Mouse (Mus musculus) forebrain, embryonic 10.5 days (tissue): ENCODE measurements around the gene Ccdc34. TPM values are rescaled to one million over a fixed set of nuclear protein-coding genes. Genes with fewer than 3 reads are reported as not detected.

ENCODE experiments used
- DNase-seq: peaks from one replicate; pipeline ENCODE4 v3.0.0-alpha.2; 2017; ENCODE audit warnings: low spot score; ENCODE audit errors: extremely low spot score
- H3K27ac ChIP-seq: fragments of 300-500 bp; sonication (generic); 2 replicates; pipeline ENCODE4 v1.5.1; 2016; ENCODE audit warnings: mild to moderate bottlenecking
- H3K27me3 ChIP-seq: fragments of 300-500 bp; sonication (generic); 2 replicates; pipeline ENCODE4 v1.6.1; 2016; ENCODE audit warnings: mild to moderate bottlenecking; ENCODE audit not compliant: poor library complexity, severe bottlenecking
- H3K36me3 ChIP-seq: fragments of 300-500 bp; sonication (generic); replicated peaks from 2 replicates; pipeline ENCODE4 v1.6.1; 2016; ENCODE audit warnings: mild to moderate bottlenecking, moderate library complexity
- H3K4me1 ChIP-seq: fragments of 300-500 bp; sonication (generic); 2 replicates; pipeline ENCODE4 v1.6.1; 2016
- H3K4me3 ChIP-seq: fragments of 300-500 bp; sonication (generic); 2 replicates; pipeline ENCODE4 v1.5.1; 2016; ENCODE audit warnings: mild to moderate bottlenecking, moderate library complexity
- H3K9me3 ChIP-seq: fragments of 300-500 bp; sonication (generic); 2 replicates; pipeline ENCODE4 v1.6.1; 2016; ENCODE audit warnings: mild to moderate bottlenecking, moderate library complexity
- WGBS: fragments of 180-500 bp; shearing (Covaris S2); methylation state at CpG from one replicate; pipeline ENCODE4 v1.1.7; 2016; 5-methylcytosine and 5-hydroxymethylcytosine counted together
- polyA plus RNA-seq: library from polyadenylated mRNA; unstranded; fragments of >200 nt; fragmentation: Nextera tagmentation; extraction: Ambion mirVana; gene quantifications from 2 replicates; pipeline ENCODE4 v1.2.1, GENCODE M21; 2016

Gene Ccdc34
- polyA plus RNA-seq, result 58.9 and 63.7 TPM in 2 replicates

GRCm38 (mm10) chr2:110017616-110018505, at the start of gene Ccdc34:
TSS of gene Ccdc34 (plus strand) at chr2:110017817.
- peak; percentile 92 for DNase-seq
- WGBS, result under 1% methylated on average over 55 of the region's 55 CpGs
- Histone ChIP-seq H3K36me3 (peaks cover 33% of the 10 kb centered on the region), H3K9me3 (no peaks in the 10 kb centered on the region), H3K4me3 (peak within 1 kb of the TSS; percentile 80), H3K27ac (peak within 1 kb of the TSS; percentile 98), H3K27me3 (no peaks in the 10 kb centered on the region), H3K4me1 (peaks cover 26% of the 10 kb centered on the region)

GRCm38 (mm10) chr2:109969381-109969780, 48.2 kb upstream of the Ccdc34 start:
- WGBS, result 88% methylated on average over 3 of the region's 3 CpGs
- no peak overlapping the region for H3K4me3 ChIP-seq

GRCm38 (mm10) chr2:109969926-109970532, 47.6 kb upstream of the Ccdc34 start:
- no peaks in the 10 kb centered on the region for H3K9me3 ChIP-seq
- H3K4me1 ChIP-seq, result peaks cover 14% of the 10 kb centered on the region
- H3K4me3 ChIP-seq, result no peak overlapping the region
- H3K36me3 ChIP-seq, result no peaks in the 10 kb centered on the region
- no peak overlapping the region for H3K27ac ChIP-seq
- no peak for DNase-seq
- WGBS, result 81% methylated on average over 10 of the region's 10 CpGs
- peaks cover 35% of the 10 kb centered on the region for H3K27me3 ChIP-seq

More at GRCm38 (mm10) chr2:109969381-109969780, 48.2 kb upstream of the Ccdc34 start:
- Histone ChIP-seq H3K4me1 (peaks cover 14% of the 10 kb centered on the region), H3K27me3 (peaks cover 40% of the 10 kb centered on the region), H3K36me3 (no peaks in the 10 kb centered on the region), H3K27ac (no peak overlapping the region), H3K9me3 (no peaks in the 10 kb centered on the region)
- DNase-seq, result no peak

GRCm38 (mm10) chr2:109970744-109971410, 46.7 kb upstream of the Ccdc34 start:
- H3K36me3 ChIP-seq, result 0 out of 2 replicates have a peak, but pooled peaks cover 3% of the 10 kb centered on the region
- no peak overlapping the region for H3K4me3 ChIP-seq
- H3K4me1 ChIP-seq, result peaks cover 14% of the 10 kb centered on the region
- DNase-seq, result no peak
- no peaks in the 10 kb centered on the region for H3K9me3 ChIP-seq
- WGBS, result 79% methylated on average over 8 of the region's 8 CpGs
- H3K27ac ChIP-seq, result no peak overlapping the region
- peaks cover 30% of the 10 kb centered on the region for H3K27me3 ChIP-seq

GRCm38 (mm10) chr2:109972310-109972709, 45.3 kb upstream of the Ccdc34 start:
- peaks cover 26% of the 10 kb centered on the region for H3K27me3 ChIP-seq
- peaks cover 14% of the 10 kb centered on the region for H3K4me1 ChIP-seq
- H3K9me3 ChIP-seq, result no peaks in the 10 kb centered on the region
- no peak overlapping the region for H3K4me3 ChIP-seq
- WGBS, result 72% methylated on average over 2 of the region's 2 CpGs
- H3K27ac ChIP-seq, result no peak overlapping the region
- no peak for DNase-seq
- H3K36me3 ChIP-seq, result 0 out of 2 replicates have a peak, but pooled peaks cover 3% of the 10 kb centered on the region

DNA sequence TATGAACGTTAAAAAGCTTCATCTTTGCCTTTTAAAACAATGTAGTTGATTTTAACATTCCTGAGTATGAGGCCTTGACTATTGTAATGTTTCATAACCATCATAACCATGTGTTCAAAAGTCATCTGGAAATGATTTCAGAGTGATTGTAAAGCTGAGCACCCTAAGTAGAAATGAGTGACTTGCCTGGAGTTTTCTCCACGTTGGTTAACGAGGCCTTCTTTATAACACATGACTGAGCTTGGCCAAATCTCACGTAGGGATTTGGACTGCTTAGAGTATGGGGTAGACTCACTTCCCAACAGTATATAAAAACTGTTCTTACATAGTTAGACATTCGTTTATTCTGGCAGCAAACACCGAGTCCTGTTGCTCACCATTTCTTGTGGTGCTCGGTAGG, 44.7 kb upstream of the Ccdc34 start:
- Histone ChIP-seq H3K4me1 (peaks cover 14% of the 10 kb centered on the region), H3K27ac (no peak overlapping the region), H3K36me3 (0 out of 2 replicates have a peak, but pooled peaks cover 3% of the 10 kb centered on the region), H3K9me3 (no peaks in the 10 kb centered on the region), H3K4me3 (no peak overlapping the region), H3K27me3 (peaks cover 30% of the 10 kb centered on the region)
- 72% methylated on average over 7 of the region's 7 CpGs for WGBS
- no peak for DNase-seq

DNA sequence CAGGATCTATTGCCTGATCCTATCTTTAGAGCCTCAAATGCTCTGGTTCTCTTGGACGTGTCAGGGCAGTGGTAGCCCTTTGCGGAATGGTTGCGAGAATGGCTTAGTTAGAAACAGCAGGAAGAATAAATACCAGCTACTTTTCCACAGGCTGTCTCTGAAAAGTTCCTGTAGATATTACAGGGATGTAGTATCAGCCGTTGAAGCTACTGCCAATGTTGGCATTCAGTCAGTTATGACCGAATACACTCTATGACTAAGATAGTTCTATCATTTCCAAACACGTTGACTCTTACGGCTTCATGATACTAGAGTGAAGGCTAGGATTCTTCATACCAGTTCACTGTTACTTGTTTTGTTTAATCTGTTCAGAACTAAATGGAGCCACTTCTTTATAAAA, 42.8 kb upstream of the Ccdc34 start:
- no peaks in the 10 kb centered on the region for H3K9me3 ChIP-seq
- H3K4me1 ChIP-seq, result peaks cover 11% of the 10 kb centered on the region
- WGBS, result 97% methylated on average over 7 of the region's 7 CpGs
- no peak overlapping the region for H3K4me3 ChIP-seq
- H3K27me3 ChIP-seq, result peaks cover 28% of the 10 kb centered on the region
- 0 out of 2 replicates have a peak, but pooled peaks cover 3% of the 10 kb centered on the region for H3K36me3 ChIP-seq
- no peak overlapping the region for H3K27ac ChIP-seq
- no peak for DNase-seq

DNA sequence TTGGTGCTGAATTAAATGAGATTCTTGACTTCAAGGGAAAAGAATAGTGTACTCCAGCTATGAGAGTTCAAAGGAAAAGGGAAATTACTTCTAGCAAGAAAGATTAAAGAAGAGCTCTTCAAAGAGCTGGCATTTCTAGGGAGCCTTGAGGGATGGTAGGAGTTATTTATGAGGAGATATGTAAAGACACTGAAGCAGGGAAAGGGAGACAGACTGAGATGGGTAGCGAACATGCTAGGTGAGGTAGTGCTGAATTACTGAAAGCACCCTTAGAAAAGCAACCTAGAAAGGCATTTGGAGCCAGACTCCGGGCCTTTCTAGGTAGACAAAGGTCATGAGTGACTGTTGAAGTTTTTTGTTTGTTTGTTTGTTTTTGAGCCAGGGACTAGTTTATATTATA, 41.4 kb upstream of the Ccdc34 start:
- 0 out of 2 replicates have a peak, but pooled peaks cover 3% of the 10 kb centered on the region for H3K36me3 ChIP-seq
- H3K9me3 ChIP-seq, result no peaks in the 10 kb centered on the region
- peaks cover 28% of the 10 kb centered on the region for H3K27me3 ChIP-seq
- 92% methylated on average over 2 of the region's 2 CpGs for WGBS
- H3K4me1 ChIP-seq, result peaks cover under 1% of the 10 kb centered on the region; the same call in 1 of the 2 replicates
- H3K4me3 ChIP-seq, result no peak overlapping the region
- DNase-seq, result no peak
- H3K27ac ChIP-seq, result no peak overlapping the region

DNA sequence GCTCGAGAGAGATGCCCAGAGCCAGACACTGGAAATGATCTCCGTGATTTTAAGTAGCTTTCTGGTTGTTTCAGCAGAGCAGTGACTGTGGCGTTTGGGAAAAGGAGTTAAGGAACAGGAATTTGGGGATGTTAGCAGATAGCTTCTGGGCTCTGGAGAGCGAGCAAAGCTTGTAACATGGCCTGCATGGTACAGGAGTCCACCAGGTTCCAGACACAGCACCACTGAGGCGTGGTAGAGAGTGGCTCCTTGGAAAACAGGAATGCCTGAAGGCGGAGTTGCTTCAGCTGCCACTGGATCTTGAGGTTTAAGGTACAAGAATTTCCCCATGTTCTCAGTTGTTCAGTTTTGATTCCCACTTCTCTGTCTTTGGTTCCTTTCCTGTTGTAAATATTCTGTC, 40.3 kb upstream of the Ccdc34 start:
- DNase-seq, result no peak
- Histone ChIP-seq H3K27me3 (peaks cover 39% of the 10 kb centered on the region), H3K4me1 (no peaks in the 10 kb centered on the region), H3K27ac (no peak overlapping the region), H3K9me3 (no peaks in the 10 kb centered on the region), H3K4me3 (no peak overlapping the region), H3K36me3 (0 out of 2 replicates have a peak, but pooled peaks cover 3% of the 10 kb centered on the region)
- WGBS, result 91% methylated on average over 6 of the region's 6 CpGs

GRCm38 (mm10) chr2:109979209-109979608, 38.4 kb upstream of the Ccdc34 start:
- Histone ChIP-seq H3K4me1 (no peaks in the 10 kb centered on the region), H3K9me3 (no peaks in the 10 kb centered on the region)

GRCm38 (mm10) chr2:109983435-109983834, 34.2 kb upstream of the Ccdc34 start:
- H3K36me3 ChIP-seq, result no peaks in the 10 kb centered on the region
- H3K27ac ChIP-seq, result no peak overlapping the region
- DNase-seq, result no peak
- H3K4me3 ChIP-seq, result no peak overlapping the region
- H3K4me1 ChIP-seq, result peaks cover 30% of the 10 kb centered on the region
- H3K9me3 ChIP-seq, result no peaks in the 10 kb centered on the region
- peaks cover 93% of the 10 kb centered on the region for H3K27me3 ChIP-seq
- 91% methylated on average over 6 of the region's 6 CpGs for WGBS

More at GRCm38 (mm10) chr2:109979209-109979608, 38.4 kb upstream of the Ccdc34 start:
- no peak overlapping the region for H3K27ac ChIP-seq
- 0 out of 2 replicates have a peak, but pooled peaks cover 3% of the 10 kb centered on the region for H3K36me3 ChIP-seq
- peaks cover 58% of the 10 kb centered on the region for H3K27me3 ChIP-seq
- no peak for DNase-seq
- no peak overlapping the region for H3K4me3 ChIP-seq

GRCm38 (mm10) chr2:109984930-109985329, 32.7 kb upstream of the Ccdc34 start:
- WGBS, result 76% methylated on average over 1 of the region's 1 CpGs
- Histone ChIP-seq H3K27me3 (peaks cover 89% of the 10 kb centered on the region), H3K4me1 (peaks cover 45% of the 10 kb centered on the region), H3K36me3 (no peaks in the 10 kb centered on the region), H3K4me3 (no peak overlapping the region), H3K27ac (no peak overlapping the region), H3K9me3 (no peaks in the 10 kb centered on the region)
- no peak for DNase-seq
